Mouse (Mus musculus) forebrain, embryonic 14.5 days (tissue): ENCODE results near the gene Gm44511. TPM values are rescaled to one million over a fixed set of nuclear protein-coding genes. Genes with fewer than 3 reads are reported as not detected.
A peak's percentile ranks its signal among the peaks of the same experiment; 100 is the strongest.

Source experiments
- ATAC-seq: fragments of 200-750 bp; cut with Nextera tagmentation; 2 replicates; pipeline ENCODE4 v1.8.0; 2017; ENCODE audit warnings: mild to moderate bottlenecking, moderate library complexity
- DNase-seq: peaks from one replicate; pipeline ENCODE4 v3.0.0-alpha.2; 2015; ENCODE audit warnings: low spot score
- H3K27ac ChIP-seq: fragments of 300-500 bp; sonication (generic); 2 replicates; pipeline ENCODE4 v1.5.1; 2014; ENCODE audit warnings: low read depth, mild to moderate bottlenecking, control low read depth, low read length, moderate library complexity
- H3K27me3 ChIP-seq: fragments of 300-500 bp; sonication (generic); replicated peaks from 2 replicates; pipeline ENCODE4 v1.6.1; 2014; ENCODE audit warnings: low read length, control low read depth, mixed read lengths; ENCODE audit not compliant: control insufficient read depth, insufficient read depth
- H3K36me3 ChIP-seq: fragments of 300-500 bp; sonication (generic); 2 replicates; pipeline ENCODE4 v1.6.1; 2014; ENCODE audit warnings: low read length, control low read depth; ENCODE audit not compliant: control insufficient read depth, insufficient read depth
- H3K4me1 ChIP-seq: fragments of 300-500 bp; sonication (generic); 2 replicates; pipeline ENCODE4 v1.6.1; 2014; ENCODE audit warnings: antibody characterized with exemption, low read length, control low read depth; ENCODE audit not compliant: control insufficient read depth, insufficient read depth
- H3K4me2 ChIP-seq: fragments of 300-500 bp; sonication (generic); 2 replicates; pipeline ENCODE4 v1.6.1; 2014; ENCODE audit warnings: mild to moderate bottlenecking, control low read depth, low read length
- H3K4me3 ChIP-seq: fragments of 300-500 bp; sonication (generic); 2 replicates; pipeline ENCODE4 v1.5.1; 2014; ENCODE audit warnings: low read depth, low read length, control low read depth
- H3K9ac ChIP-seq: fragments of 300-500 bp; sonication (generic); 2 replicates; pipeline ENCODE4 v1.6.1; 2014; ENCODE audit warnings: mild to moderate bottlenecking, low read length, control low read depth, moderate library complexity
- H3K9me3 ChIP-seq: fragments of 300-500 bp; sonication (generic); replicated peaks from 2 replicates; pipeline ENCODE4 v1.6.1; 2016; ENCODE audit warnings: low read length, control low read depth, mixed read lengths; ENCODE audit not compliant: control insufficient read depth
- WGBS: fragments of 180-500 bp; shearing (Covaris S2); extraction: QIAGEN DNeasy Blood & Tissue Kit; methylation state at CpG from one replicate; pipeline ENCODE4 v1.1.7; 2014; 5-methylcytosine and 5-hydroxymethylcytosine counted together
- polyA plus RNA-seq: library from polyadenylated mRNA; unstranded; fragments of >200 nt; fragmentation: Nextera tagmentation; extraction: Ambion mirVana; gene quantifications from 2 replicates; pipeline ENCODE4 v1.2.1, GENCODE M21; 2014

The Gm44511 gene
- polyA plus RNA-seq, 1 experiment from 2014 or later, result not detected

DNA sequence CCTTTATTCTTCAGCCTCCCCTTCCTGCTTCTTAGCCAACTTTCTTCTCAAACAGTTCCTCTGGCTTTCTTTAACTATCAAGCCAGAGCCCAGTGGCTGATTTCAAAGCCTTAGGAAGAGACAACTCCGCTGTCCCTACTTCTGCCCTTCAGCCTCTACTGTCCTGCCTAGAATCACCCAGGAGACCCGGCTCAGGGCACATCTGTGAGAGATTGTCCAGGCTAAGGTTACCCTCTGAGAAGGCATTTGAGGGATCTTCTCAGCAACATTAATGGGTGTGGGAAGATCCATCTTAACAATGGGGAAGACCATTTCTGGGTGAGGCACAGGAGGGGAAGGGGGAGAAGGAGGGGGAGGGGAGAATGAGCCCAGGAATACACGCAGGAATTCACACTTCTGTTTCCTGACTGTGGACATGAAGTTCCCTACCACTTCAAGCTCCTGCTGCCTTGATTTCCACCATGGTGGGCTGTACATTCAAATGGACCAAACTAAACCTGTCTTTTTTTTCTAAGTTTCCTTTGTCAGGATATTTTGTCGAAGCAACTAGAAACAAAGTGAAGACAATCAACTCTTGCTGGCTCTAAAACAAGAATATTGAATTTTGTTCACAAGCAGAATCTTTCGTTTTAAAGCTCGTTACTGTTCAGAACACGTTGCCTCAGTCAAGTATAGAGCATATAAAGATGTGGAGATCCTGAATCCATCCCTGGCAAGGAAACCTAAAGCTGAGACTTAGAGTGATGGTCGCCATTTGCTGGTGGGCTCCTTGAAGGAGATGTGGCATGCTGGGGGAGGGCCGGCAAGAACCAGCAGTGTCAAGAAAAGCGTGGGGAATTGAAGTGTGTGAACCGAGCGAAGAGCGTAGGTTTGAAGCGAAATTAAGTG, 11.6 kb upstream of the Gm44511 start:
- no peaks in the 10 kb centered on the region for H3K27me3 ChIP-seq
- H3K4me2 ChIP-seq, result peak overlapping the region; percentile 52
- H3K36me3 ChIP-seq, result no peaks in the 10 kb centered on the region
- H3K4me1 ChIP-seq, result no peaks in the 10 kb centered on the region
- H3K9me3 ChIP-seq, result no peaks in the 10 kb centered on the region
- H3K4me3 ChIP-seq, result peak overlapping the region; percentile 51
- H3K9ac ChIP-seq, result peak overlapping the region; percentile 56
- H3K27ac ChIP-seq, result peak overlapping the region; percentile 70
- WGBS, result 2% methylated on average over 14 of the region's 14 CpGs
- peak; percentile 38 for ATAC-seq
- peak; percentile 70 for DNase-seq

DNA sequence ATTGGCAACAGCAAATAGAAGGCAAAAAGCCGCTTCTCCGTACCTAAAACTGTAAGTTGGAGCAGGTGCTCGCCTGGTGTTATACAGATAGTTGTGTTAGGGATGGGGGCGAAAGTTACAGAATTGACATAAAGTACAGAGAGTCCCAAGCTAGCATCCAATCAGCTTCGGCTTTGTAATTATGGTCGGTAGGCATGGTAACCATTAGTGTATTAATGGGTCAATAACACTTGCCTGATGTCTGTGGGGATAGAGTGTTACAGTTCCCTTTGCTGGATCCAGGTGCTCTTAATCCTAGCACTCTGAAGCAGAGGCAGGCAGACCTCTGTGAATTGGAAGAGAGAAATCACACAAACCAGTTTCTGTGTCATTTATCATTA, 10.8 kb upstream of the Gm44511 start:
- Histone ChIP-seq H3K9me3 (no peaks in the 10 kb centered on the region), H3K27ac (no peak overlapping the region), H3K27me3 (no peaks in the 10 kb centered on the region), H3K4me1 (no peaks in the 10 kb centered on the region), H3K4me3 (peak overlapping the region; percentile 51), H3K36me3 (no peaks in the 10 kb centered on the region), H3K9ac (no peak overlapping the region), H3K4me2 (peak overlapping the region; percentile 52)
- ATAC-seq, result no peak
- WGBS, result 82% methylated on average over 6 of the region's 6 CpGs
- DNase-seq, result no peak

DNA sequence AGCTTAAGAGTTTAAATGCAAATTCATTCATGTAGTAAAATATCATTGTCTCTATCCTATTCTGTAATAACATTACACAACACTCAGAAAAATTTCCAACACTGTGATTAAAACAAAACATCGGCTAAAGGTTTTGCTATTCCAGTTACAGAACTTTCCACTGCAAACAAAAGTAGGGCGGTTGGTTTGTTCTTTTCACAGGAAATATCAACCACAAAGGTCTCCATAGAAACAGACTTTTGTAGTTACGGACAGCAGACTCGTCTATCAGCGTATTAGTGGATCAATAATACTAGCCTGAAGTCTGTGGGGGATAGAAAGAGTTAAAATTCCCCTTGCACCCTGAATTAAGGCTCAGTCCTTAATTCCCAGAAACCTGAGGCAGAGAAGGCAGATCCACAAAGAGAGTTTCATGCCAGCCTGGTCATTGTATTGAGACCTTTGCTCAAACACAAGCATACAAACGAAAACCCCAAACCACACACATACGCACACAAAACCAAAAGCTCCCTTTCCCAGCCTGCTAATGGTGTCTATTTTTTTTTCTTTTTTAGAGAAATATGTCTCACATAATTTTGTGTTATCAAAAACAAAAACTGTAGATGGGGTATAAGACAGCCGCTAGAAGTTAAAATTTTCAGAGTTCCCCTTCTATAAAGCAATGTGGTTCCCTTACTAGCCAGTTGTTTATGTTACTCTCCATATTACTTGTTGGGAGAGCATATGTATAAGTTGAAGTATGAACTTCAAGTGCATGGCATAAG, 10.3 kb upstream of the Gm44511 start:
- Histone ChIP-seq H3K27ac (no peak overlapping the region), H3K4me3 (no peak overlapping the region), H3K9ac (no peak overlapping the region), H3K36me3 (no peaks in the 10 kb centered on the region), H3K9me3 (no peaks in the 10 kb centered on the region), H3K4me1 (no peaks in the 10 kb centered on the region), H3K4me2 (no peak overlapping the region), H3K27me3 (no peaks in the 10 kb centered on the region)
- 75% methylated on average over 8 of the region's 8 CpGs for WGBS
- no peak for DNase-seq
- no peak for ATAC-seq

DNA sequence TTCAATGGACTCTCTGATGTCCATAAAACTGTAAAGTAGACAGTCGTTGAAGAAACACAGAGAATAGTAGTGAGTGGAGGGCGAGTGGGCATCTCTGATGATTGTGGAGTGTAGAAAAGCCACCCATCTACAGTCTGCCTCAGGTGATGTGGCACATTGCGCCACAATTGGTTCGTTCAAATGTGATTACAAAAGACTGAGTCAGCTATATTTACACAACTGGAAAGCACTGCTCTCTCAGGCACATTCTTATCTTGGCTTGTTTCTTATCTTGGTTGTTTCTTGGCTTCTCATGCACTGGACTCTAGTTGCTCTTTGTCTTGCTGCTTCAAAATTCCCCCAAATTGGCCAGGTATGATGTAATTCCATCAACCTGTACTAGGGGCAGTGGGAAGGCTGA, 9.5 kb upstream of the Gm44511 start:
- Histone ChIP-seq H3K9ac (no peak overlapping the region), H3K9me3 (no peaks in the 10 kb centered on the region), H3K36me3 (no peaks in the 10 kb centered on the region), H3K4me3 (no peak overlapping the region), H3K4me1 (no peaks in the 10 kb centered on the region), H3K27me3 (no peaks in the 10 kb centered on the region), H3K27ac (no peak overlapping the region), H3K4me2 (no peak overlapping the region)
- ATAC-seq, result no peak
- 96% methylated on average over 4 of the region's 4 CpGs for WGBS
- no peak for DNase-seq

DNA sequence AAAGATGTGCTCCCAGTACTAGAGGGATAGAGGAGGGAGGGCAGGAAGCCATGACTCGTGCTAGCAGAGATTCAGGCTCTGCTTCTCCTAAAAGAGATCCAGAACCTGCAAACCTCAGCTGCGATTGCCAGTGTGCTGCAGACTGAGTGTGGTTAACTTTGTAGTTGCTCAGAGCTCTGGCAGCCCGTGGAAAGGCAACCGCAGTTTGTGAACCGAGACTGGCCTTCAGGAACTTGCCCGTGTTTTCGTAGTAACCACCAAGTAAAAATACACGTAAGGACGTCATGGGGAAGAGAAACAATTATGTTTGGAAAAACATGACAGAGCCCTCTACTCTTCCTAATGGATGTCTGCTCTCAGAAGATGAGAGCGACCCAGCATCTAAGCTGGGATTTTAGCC, 6.9 kb upstream of the Gm44511 start:
- Histone ChIP-seq H3K36me3 (no peaks in the 10 kb centered on the region), H3K4me2 (no peak overlapping the region), H3K4me3 (no peak overlapping the region), H3K9ac (no peak overlapping the region), H3K27ac (no peak overlapping the region), H3K27me3 (no peaks in the 10 kb centered on the region), H3K9me3 (no peaks in the 10 kb centered on the region), H3K4me1 (no peaks in the 10 kb centered on the region)
- DNase-seq (no peak), ATAC-seq (no peak)
- WGBS, result 87% methylated on average over 10 of the region's 10 CpGs

DNA sequence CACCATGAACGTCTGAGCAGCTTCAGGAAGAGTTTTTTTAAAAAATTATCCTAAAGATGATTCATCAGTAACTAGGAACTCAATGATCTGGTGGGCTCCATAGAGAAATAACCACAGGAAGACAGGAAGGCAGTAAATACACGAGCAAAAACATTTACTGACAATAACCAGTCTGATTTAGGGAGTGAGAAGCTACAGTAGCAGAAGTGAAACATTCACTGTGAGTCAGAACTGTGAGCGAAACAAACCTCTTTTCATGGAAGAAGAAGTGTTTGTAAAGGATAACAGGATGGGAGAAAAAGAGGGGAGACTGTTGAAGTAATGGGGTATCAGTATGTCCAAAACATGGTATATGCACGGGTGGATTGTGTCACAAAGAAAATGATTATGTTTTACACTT, 3.7 kb upstream of the Gm44511 start:
- DNase-seq (no peak), ATAC-seq (no peak)
- WGBS, result 70% methylated on average over 4 of the region's 4 CpGs
- Histone ChIP-seq H3K27ac (no peak overlapping the region), H3K36me3 (no peaks in the 10 kb centered on the region), H3K4me3 (no peak overlapping the region), H3K27me3 (no peaks in the 10 kb centered on the region), H3K9ac (no peak overlapping the region), H3K4me1 (no peaks in the 10 kb centered on the region), H3K4me2 (no peak overlapping the region), H3K9me3 (no peaks in the 10 kb centered on the region)

DNA sequence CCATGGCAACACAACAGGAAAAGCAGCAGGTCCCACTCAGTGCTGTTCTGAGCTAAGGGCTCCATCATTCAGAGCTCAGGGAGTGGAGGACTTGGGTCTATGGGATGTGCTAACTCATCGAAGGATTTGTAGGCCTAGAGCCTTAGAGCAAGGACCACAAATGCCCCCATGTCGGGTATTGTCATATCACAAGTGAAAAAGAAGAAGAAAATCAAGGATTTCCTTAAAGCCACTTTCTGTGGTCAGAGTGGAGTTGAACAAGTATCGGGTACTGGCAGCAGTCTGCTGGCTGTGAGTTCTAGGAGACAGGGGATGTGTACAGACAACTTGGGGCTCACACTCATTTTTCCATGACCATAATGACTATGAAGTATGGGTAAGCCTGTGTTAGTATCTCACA, 666 bp upstream of the Gm44511 start:
- WGBS, result 84% methylated on average over 3 of the region's 3 CpGs
- Histone ChIP-seq H3K27me3 (no peaks in the 10 kb centered on the region), H3K9me3 (no peaks in the 10 kb centered on the region), H3K36me3 (no peaks in the 10 kb centered on the region), H3K9ac (no peak overlapping the region), H3K27ac (no peak overlapping the region), H3K4me2 (no peak overlapping the region), H3K4me1 (no peaks in the 10 kb centered on the region), H3K4me3 (no peak overlapping the region)
- ATAC-seq, result no peak
- no peak for DNase-seq

DNA sequence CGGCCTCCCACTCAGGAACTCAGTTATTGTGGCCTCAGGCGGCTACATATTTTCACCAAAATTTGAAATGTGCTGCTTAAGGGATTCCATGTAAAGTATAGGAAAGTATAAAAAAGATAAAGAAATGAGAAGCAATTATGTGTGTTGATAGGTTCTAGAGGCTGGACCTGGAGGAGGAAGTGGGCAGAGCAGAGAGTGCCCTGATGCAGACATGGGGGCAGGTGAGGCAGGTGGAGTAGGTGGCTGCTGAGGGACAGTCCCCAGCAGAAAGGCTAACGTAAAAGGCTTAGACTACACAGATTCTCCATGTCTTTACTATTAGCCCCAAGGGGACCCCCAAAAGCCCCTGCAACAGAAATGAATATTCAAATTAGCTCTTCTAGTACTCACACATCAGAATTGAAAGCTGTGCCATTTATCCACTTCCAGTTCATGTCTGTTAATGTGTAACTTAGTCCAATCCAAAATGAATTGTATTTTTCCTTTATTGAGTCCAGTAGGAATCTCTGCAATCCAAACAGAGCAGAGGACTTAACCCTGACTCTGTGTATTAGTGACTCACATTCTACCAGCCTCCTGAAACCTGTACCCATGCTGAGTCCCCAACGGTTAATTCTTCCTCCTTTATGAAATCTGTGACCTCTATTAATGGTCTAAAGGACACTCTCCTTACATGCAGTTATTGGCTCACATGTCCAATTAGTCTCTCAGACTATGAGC, 7.9 kb downstream of the Gm44511 start:
- Histone ChIP-seq H3K4me2 (no peak overlapping the region), H3K4me3 (no peak overlapping the region), H3K27me3 (no peaks in the 10 kb centered on the region), H3K9ac (no peak overlapping the region), H3K9me3 (no peaks in the 10 kb centered on the region), H3K36me3 (no peaks in the 10 kb centered on the region), H3K4me1 (no peaks in the 10 kb centered on the region), H3K27ac (no peak overlapping the region)
- WGBS, result 77% methylated on average over 4 of the region's 4 CpGs
- ATAC-seq (no peak), DNase-seq (no peak)
